Mouse (Mus musculus) adrenal gland, postnatal 14 days (tissue): ENCODE results near the gene Rnf150. TPM values are rescaled to one million over a fixed set of nuclear protein-coding genes. Genes with fewer than 3 reads are reported as not detected.
"Not testable (repeated sequence)": the region's sequence is repeated elsewhere in the genome, so short reads cannot be mapped to it uniquely, and the experiment has no call there.

ENCODE experiments used
- DNase-seq: peaks from one replicate; pipeline ENCODE4 v3.0.0; 2021; ENCODE audit warnings: mixed read lengths
- total RNA-seq: library from RNA; stranded (reverse); gene quantifications from 2 replicates; pipeline ENCODE4 v1.2.3, GENCODE M21; 2021

Rnf150 gene
- total RNA-seq, 1 experiment from 2014 or later, result 13.8 TPM

DNA sequence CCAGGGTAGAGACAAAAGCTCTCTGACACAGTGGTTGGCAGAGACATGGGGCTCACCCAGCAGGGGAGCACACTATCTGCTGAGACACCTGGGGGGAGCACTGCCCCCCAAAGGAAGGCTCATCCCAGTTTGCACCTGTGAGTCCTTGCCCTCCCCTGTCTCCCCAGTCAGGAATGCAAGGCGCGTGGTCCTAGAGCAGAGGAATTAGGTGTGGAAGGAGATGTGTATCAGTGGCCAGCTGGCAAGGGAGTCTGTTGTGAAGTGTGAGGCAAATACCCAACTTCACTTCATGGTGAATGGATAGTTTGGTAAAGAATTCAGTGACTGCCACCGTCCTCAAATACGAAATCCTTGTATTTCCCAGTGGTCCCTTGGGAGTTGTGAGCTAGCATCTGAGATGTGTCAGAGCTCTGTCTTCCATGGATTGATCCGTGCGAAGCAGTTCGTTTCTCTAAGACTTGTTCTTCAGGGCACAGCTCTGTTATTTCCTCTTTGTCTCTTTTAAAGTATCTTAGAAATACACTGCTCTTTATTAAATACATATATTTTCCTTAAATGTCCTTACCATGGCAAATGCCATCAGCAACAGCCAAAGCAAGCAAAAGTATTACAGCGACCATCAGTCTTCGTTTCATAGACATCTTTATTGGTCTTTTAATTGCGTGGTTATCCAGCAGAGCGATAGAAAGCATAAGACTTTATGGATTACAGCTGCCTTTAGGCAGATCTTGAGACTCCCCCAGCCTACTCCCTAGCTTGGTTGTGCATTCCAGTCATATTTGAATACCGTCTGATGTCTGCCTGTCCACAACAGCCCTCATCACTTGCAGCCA lies 215.8 kb downstream of the Rnf150 start:
- no peak for DNase-seq

DNA sequence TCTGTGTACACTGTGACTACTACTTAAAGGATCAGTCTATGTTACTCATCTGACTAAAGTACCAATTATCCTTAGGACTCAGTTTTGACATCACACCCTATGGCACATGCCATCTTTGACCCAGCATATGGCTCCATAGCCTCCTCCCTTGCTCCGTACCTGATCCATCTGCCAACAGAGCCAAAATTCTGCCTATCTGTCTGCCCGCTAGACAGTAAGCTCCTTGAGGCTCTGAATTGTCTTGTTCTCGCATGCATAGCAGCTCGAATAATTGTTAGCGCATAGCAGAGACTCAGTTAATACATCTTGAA lies 216.3 kb downstream of the Rnf150 start:
- no peak for DNase-seq

DNA sequence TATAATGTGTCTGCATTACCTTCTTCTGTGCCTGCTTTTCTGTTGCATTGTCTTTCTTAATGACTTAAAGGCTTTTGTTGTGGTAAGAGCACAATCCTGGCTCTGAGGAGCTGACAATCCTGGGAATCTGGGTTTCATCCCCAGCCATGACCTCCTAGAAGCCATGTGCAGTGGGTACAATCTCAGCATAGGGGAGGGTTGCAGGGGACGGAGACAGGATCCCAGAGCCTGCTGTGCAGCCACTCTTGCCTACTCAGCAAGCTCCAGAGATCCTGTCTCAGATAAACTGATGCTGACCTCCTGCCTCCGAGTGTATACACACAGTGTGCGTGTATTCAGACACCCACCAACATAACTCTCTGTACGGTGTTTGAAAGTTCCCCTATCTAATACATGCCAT lies 218.1 kb downstream of the Rnf150 start:
- no peak for DNase-seq

GRCm38 (mm10) chr8:83081806-83082205 lies 218.7 kb downstream of the Rnf150 start:
- DNase-seq, result not testable (repeated sequence)

- DNase-seq, result no peak
These were observed 219.1 kb downstream of the Rnf150 start for GRCm38 (mm10) chr8:83082251-83082650.

GRCm38 (mm10) chr8:83083452-83083851 lies 220.3 kb downstream of the Rnf150 start:
- peak; percentile 35 for DNase-seq

GRCm38 (mm10) chr8:83085581-83085980 lies 222.4 kb downstream of the Rnf150 start:
- no peak for DNase-seq

- DNase-seq, result no peak
These were observed 223.5 kb downstream of the Rnf150 start for GRCm38 (mm10) chr8:83086625-83087024.

- no peak for DNase-seq
These were observed 224.4 kb downstream of the Rnf150 start for GRCm38 (mm10) chr8:83087604-83088003.

- DNase-seq, result no peak
These were observed 225.0 kb downstream of the Rnf150 start for GRCm38 (mm10) chr8:83088156-83088555.

DNA sequence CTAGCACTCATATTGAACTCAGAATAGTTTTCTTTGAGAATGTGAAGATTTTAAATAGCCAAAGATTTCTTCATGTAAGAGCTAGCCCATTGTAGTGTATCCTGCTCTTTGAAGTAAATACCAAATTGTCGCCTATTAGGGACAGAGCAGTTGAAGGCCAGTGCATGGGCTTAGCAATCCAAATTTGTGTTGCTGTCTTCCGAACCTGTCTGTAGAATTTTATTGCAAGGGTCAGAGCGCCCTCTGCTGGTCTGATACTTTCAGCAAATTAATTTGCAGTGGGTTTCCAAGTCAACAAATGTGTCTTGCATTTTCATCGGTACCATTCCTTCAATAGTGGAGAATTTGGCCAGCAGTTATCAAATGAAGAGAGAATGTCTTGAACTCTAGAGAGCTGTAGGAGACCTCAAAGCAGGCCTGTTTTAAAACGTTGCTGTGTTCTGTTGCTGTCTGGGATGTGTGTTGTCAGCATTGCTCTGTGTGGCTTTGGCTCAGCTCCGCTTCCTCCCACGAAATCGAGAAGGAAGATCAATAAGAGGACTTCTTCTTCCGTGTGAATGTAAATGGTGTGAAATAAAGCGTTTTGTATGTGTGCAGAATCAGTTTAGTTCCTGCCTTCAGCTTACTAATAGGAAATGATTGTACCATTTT lies 226.3 kb downstream of the Rnf150 start:
- DNase-seq, result peak; percentile 90

DNA sequence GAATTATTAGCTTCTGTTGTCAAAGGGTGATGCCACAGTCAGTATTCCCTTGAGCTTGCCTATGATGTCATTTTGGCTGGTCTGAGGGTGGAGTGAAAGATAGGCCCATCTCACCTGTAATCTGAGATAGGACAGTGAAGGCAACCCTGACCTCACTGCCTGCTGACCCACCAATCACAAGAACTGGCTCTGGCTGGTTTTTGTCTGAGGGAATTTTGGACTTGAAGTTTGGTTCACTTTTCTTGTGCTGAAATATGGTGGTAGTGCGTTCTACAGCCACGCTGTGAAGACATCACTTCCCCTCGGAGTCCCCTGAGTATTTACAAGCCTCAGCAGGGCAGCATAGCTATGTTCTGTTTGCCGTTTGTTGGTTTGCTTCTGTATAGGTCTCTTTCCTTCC lies 227.3 kb downstream of the Rnf150 start:
- no peak for DNase-seq

DNA sequence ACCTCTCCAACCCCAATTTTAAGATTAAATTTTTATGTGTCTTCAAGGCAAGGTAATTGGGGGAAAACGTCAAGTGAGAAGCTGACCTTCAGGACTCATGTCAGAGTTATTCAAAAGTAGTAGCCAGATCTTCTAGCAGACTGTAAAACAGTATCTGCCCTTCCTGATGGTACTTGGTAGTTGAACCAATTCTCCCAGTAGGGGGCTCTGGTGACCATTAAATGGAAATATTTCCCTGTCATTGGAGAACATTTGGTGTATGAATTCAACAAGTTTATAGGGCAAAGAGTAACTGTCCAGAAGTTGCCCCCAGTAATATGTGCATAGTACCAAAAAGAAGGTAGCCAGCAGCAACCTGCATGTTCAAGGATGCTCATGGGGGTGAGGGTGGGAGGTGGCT lies 236.9 kb downstream of the Rnf150 start:
- peak; percentile 62 for DNase-seq

GRCm38 (mm10) chr8:83102957-83103510 lies 239.9 kb downstream of the Rnf150 start:
- DNase-seq, result no peak

- DNase-seq, result no peak
These were observed 240.8 kb downstream of the Rnf150 start for GRCm38 (mm10) chr8:83103968-83104367.

DNA sequence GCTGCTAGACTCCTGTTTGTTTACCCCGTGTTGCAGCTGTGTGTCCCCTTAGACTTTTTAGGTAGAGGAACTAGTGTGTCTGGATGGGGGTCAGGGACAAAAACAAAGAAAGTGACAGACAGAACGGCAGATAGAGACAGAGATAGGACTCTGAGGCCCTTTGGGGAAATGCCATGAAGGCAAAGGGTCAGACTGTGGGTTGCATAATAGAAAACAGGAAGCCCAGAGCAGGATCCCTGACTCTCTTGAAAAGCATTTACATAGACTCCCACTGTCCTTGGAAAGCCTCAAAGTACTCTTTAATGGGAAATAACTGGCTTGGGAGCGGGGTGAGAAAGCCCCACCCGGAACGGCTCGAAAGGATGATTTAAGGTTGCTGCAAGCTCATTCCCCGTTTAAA lies 246.6 kb downstream of the Rnf150 start:
- DNase-seq, result peak; percentile 21

DNA sequence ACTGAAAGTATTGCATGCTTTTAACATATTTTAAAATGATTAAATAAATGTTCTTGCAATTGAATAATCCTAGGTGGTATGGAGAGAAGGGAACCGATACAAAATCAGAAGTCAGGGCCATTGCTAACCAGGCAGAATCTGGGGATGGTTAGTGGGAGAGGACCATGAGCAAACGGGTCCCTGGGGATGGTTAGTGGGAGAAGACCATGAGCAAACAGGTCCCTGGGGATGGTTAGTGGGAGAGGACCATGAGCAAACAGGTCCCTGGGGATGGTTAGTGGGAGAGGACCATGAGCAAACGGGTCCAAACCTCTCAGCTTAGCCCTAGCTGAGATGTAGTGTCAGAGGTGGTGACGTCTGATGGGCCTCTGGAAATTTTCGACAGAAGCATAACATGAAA lies 247.0 kb downstream of the Rnf150 start:
- DNase-seq, result no peak

DNA sequence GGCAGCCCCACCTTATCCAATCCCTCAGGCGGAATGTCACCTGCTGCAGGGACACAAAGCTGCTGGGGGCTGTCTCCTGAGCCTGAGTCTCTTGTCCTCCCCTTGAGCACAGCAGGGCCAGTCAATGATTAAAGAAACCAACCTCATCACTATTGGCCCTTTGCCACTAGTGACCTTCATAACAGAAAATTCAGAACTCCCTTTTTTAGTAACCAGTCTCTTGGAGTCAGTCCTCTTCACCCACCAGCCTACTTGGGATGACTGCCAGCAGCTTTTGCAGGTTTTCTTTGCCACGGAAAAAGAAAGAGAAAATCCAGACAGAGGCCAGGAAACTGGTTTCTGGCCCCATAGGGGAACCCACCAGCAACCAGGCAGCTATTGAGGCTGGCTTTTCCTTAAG lies 271.9 kb downstream of the Rnf150 start:
- DNase-seq, result peak; percentile 53

GRCm38 (mm10) chr8:83140068-83140467 lies 276.9 kb downstream of the Rnf150 start:
- no peak for DNase-seq

DNA sequence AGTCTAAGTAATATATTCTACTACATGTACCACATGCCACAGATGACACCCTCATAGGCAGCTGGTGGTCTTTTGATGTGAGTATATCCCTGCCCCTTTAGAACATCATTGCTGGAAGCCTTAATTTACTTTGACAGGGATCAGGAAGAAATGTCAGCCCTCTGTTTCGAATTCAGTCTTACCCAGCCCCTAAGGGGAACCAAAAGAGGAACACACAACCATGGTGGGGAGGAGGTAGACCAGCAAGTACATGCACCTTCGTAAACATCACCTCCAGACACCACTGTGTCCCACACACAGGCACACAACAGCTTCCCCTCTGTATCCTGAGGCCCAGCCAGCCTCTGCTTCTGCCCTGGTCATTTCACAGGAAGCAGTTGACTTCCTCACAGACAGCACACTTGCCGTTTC lies 277.6 kb downstream of the Rnf150 start:
- no peak for DNase-seq
